Mouse (Mus musculus) left cerebral cortex, postnatal 25 days (tissue): ENCODE measurements around the gene Mefv. TPM values are rescaled to one million over a fixed set of nuclear protein-coding genes. Genes with fewer than 3 reads are reported as not detected.
"Not testable (repeated sequence)": the region's sequence is repeated elsewhere in the genome, so short reads cannot be mapped to it uniquely, and the experiment has no call there.

Source experiments
- DNase-seq, 2 experiments: peaks; one replicate each; pipeline ENCODE4 v3.0.0; 2022; ENCODE audit warnings: low spot score in 2 of 2, mixed read lengths in 1 of 2
- intact Hi-C: fragments of 180-260 bp; cut with DNase I; formaldehyde crosslinking; loops from one replicate; pipeline ENCODE4 v1.15.1; 2025
- total RNA-seq, 2 experiments: library from RNA; stranded (reverse); gene quantifications; 2 replicates each; pipeline ENCODE4 v1.2.3; 2021

Gene Mefv
- total RNA-seq = not detected

GRCm38 (mm10) chr16:3717980-3718379 lies at the start of gene Mefv:
Gene Mefv, minus strand, starts transcription at chr16:3718097.
- no peak for DNase-seq
- intact Hi-C loops = no loop called here

DNA sequence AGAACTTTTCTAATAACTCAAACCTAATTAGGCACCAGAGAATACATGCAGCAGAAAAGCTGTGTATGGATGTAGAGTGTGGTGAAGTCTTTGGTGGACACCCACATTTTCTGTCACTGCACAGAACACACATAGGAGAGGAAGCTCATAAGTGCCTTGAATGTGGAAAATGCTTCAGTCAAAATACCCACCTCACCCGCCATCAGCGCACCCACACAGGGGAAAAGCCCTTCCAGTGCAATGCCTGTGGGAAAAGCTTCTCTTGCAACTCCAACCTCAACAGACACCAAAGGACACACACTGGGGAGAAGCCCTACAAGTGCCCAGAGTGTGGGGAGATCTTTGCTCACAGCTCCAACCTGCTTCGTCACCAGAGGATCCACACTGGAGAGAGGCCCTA lies 31.1 kb upstream of the Mefv start:
- intact Hi-C loops = loop anchor here (10.0 kb wide), 2 partner anchors 96 to 136 kb away; partner anchors contain the start of genes Gm20695, Zfp174 and Zfp597
- no peak for DNase-seq

GRCm38 (mm10) chr16:3745656-3746055 lies 27.8 kb upstream of the Mefv start:
- intact Hi-C loops = loop anchor here (10.0 kb wide), 2 partner anchors 99 to 139 kb away; partner anchors contain the start of genes Gm20695, Zfp174 and Zfp597
- DNase-seq = no peak

DNA sequence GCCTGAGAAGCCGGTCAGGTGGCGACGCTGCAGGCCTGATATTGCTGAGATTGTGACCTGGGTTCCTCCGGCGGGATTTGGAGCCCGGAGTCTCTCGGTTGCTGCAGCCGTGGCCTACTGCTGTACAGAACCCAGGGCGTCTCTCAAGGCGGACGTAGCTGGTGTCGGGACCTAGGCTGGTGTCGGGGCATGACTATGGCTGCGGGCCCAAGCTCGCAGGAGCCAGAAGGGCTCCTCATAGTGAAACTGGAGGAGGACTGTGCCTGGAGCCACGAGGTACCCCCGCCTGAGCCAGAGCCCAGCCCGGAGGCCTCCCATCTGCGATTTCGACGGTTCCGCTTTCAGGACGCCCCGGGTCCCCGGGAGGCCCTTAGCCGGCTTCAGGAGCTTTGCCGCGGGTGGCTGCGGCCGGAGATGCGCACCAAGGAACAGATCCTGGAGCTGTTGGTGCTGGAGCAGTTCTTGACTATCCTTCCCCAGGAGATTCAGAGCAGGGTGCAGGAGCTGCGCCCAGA lies 26.3 kb upstream of the Mefv start:
- intact Hi-C loops = loop anchor here (10.0 kb wide), 2 partner anchors 101 to 141 kb away; partner anchors contain the start of genes Gm20695, Zfp174 and Zfp597
- no peak for DNase-seq

DNA sequence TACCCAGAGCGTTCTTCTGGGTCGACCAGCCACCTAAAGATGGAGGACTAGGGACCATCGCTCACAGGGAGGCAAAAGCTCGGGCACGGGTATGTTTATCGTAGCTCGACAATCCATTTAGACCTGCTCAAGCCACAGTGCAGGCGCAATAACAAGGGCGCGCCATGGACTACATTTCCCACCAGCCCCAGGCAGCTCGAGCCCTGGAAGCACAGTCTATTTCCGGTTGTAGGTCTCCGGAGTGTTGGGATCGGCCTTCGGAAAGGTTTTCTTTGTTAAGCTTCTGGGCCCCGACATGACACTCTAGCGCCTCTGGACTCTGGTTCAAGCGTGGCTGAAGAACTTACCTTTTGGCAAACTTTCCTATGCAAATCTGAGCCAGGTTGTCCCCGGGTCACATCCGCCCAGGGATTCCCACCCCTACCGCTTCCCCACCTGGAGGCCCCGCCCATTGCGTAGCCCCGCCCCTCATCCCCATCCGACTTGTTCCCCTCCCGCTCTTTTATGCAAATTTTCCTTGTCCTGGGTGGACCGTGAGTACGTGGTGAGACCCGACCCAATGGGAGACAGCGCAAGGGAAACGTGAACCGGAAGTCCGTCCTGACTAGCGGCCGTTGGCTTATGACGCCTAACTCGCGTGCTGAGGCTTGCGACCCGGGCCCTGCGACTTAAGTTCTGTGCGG lies 25.7 kb upstream of the Mefv start, which contains the start of gene Zfp263:
TSS of gene Zfp263 (plus strand) at position 591 of the 683 bp plus-strand sequence.
- intact Hi-C loops = loop anchor here (10.0 kb wide), 2 partner anchors 101 to 141 kb away; partner anchors contain the start of genes Gm20695, Zfp174 and Zfp597
- peak; percentile 95 to 98 for DNase-seq

DNA sequence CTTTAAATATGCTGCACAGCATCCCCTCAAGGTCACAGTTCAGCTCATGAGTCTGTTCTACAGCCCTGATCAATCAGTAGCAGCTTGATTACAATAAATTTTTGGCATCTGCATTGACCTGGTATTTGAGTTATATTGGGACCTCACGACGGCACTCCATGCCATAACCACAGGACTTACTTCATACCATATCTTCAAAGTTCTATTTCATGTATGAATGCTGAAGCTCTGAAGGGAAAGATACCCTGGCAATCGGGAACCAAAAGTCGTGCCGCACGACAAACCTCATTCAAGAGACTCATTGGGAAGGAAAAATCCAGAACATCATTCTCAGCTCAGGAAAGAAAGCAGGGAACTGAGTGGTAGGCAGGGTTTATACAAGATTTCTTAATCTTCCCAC lies 24.6 kb upstream of the Mefv start:
- intact Hi-C loops = loop anchor here (10.0 kb wide), 2 partner anchors 102 to 142 kb away; partner anchors contain the start of genes Gm20695, Zfp174 and Zfp597
- DNase-seq = no peak

GRCm38 (mm10) chr16:3733198-3733732 lies 15.4 kb upstream of the Mefv start:
- DNase-seq = no peak
- intact Hi-C loops = no loop called here

DNA sequence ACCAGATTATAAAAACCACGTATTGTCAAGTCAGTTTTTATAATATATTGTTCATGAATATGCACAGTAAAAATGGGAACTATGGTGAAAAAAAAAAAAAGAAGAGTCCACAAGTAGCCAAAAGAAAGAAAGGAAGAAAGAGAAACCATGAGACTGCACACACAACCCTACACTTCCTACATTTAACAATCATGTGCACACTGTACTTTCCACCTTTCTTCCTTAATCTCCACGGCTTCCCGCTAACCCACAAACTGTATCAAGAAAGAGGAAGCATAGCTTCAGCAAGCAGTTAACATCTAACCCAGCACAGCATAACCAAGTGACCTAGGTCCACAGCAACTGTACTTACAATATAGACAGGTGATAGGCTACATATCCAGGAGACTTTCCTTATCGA lies 14.7 kb upstream of the Mefv start:
- intact Hi-C loops = no loop called here
- no peak for DNase-seq

- DNase-seq = no peak
- intact Hi-C loops = no loop called here
These were observed 10.3 kb upstream of the Mefv start for GRCm38 (mm10) chr16:3727980-3728720.

DNA sequence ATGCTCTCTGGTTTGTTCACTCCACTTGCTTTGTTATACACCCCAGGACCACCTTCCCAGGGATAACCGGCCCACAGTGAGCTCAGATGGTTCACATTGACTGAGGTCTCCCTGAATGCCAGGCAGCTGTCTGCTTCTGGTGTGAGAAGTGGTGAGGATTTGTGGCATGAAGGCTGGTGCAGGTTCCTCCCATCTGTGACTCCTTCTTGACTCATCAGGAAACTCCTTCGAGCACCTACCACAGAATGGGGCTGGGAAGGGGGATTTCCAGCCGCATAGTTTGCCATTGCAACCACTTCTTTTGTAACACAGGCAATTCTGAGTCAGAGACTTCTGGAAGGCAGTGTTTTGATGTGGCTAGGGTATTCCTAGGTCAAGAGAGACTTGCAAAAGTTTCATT lies 5.3 kb upstream of the Mefv start:
- DNase-seq = no peak
- intact Hi-C loops = no loop called here

DNA sequence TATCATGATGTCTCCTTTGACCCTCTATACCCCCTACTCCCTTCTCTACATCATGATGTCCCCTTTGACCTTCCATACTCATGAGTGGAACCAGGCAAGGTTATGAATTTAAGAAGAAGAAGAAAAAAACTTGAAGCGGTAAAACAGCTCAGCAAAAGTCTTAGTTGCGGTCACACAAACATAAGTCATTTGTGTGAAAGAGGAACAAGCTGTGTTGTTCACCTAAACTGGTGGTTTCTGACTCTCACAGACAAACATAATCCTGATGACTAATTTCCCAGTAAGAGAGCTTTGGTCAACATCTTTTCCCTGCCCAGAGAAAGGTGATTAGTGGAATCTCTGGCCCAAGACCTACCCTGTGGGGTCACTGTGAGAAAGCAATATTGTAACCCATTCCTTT lies 3.2 kb downstream of the Mefv start:
- no peak for DNase-seq
- intact Hi-C loops = no loop called here

DNA sequence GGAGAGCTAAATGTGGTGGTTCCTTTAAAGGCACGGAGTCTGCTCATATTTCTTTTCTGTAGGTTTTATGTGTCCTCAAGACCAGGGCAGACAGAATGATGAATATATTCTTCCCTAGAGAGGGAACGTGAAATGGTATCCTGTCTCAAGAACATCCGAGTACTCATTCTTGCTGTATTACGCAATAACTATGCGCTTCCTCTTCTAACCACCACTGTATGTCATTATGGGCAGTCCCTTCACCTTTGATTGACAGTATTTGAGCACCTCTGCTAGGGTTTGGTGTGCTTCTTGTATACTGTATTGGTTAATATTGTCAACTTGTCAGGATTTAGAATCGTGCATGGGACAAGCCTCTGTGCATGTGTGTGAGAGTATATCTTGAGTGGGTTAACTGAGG lies 11.2 kb downstream of the Mefv start:
- no peak for DNase-seq
- intact Hi-C loops = no loop called here

DNA sequence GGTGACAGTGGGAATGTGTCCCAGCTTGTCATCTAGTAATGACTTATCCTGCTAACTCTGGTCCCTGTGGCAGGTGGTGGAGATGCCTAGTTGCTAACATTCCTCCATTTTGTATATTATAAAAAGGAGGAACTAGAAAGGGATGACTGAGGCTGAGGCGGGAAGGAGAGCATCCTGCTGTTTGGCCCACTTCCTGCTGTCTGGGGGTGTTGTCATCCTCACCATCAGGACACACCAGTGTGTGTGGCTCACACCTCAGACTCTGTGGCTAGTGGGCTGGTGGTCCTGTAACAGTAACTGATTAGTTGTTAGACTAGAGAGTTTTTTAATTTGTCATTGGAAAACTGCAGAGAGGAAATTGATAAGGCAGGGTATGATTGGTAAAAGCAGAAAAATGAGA lies 17.0 kb downstream of the Mefv start:
- no peak for DNase-seq
- intact Hi-C loops = no loop called here

DNA sequence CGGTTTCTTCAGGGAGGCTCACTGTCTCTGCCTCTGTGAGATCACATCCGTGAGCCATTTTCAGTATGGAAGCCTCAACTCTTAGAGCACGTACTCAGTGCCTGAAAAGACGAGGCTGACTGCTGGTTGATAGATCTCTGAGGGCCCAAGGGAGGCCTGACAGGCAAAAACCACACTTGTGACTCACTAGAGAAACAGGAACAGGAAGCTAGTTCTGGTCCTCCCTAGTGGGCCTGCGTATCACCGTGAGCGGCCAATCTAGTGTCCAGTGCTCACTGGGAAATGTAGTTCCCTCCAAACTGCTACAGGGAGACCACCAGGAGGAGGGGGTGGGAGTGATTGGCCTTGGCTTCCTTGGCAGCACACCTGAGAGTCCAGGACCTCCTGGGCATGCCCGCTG lies 18.6 kb downstream of the Mefv start:
- no peak for DNase-seq
- intact Hi-C loops = no loop called here

DNA sequence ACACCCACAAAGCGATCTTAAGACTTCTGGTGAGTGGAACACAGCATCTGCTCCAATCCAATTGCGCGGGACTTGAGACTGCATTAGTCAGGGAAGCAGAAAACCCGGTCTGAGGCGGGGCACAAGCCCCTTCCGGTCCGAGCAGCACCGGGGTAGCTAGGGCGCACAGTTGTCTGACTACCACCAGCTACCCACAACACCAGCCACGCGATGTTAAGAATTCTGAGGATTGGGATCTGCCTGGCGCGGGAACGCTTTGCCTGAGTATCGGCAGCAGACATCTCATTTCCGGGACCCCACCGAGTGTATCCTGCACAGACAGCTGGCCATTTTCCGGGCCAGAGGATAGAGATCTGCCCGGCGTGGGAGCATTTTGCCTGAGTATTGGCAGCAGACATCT lies 28.3 kb downstream of the Mefv start:
- DNase-seq, intact Hi-C loops: not testable (repeated sequence)

Other genes with a start within 250 kb of the Mefv start
- not detected for gene Olfr161, start 127.1 kb downstream of the Mefv start, total RNA-seq
- gene Zfp263, start 26.0 kb upstream of the Mefv start, total RNA-seq = 10 to 100 TPM; 14.8 to 19.4 TPM
- gene Olfr15, start 112.8 kb upstream of the Mefv start, total RNA-seq = not detected
- 1 to 10 TPM; 4.7 to 5.0 TPM for gene Zfp174, start 129.2 kb upstream of the Mefv start, total RNA-seq
- gene Naa60, start 154.3 kb upstream of the Mefv start, total RNA-seq = 100 to 1,000 TPM; 126 to 140 TPM
- 10 to 100 TPM; 23.8 to 24.5 TPM for gene Zfp597, start 166.5 kb upstream of the Mefv start, total RNA-seq
- gene Gm20695, start 166.6 kb upstream of the Mefv start, total RNA-seq = under 1 TPM in 1 of 2 experiments, not detected in 1; 0.41 TPM
- 10 to 100 TPM in 1 of 2 experiments, 1 to 10 TPM in 1; 4.9 to 11.0 TPM for gene 1700037C18Rik, start 190.6 kb upstream of the Mefv start, total RNA-seq
- gene Cluap1, start 190.7 kb upstream of the Mefv start, total RNA-seq = 10 to 100 TPM; 27.0 to 29.9 TPM